Mouse (Mus musculus) erythroblast, embryonic 14.5 days (primary cell): ENCODE data around the gene Cdh23. TPM values are rescaled to one million over a fixed set of nuclear protein-coding genes. Genes with fewer than 3 reads are reported as not detected.

Experiments
- H3K27me3 ChIP-seq: 2 replicates; pipeline ENCODE4 v1.6.1; 2012; ENCODE audit warnings: inconsistent platforms; ENCODE audit not compliant: control insufficient read depth
- H3K36me3 ChIP-seq: 2 replicates; pipeline ENCODE4 v1.6.1; 2012; ENCODE audit warnings: mild to moderate bottlenecking, inconsistent platforms; ENCODE audit not compliant: control insufficient read depth
- H3K4me1 ChIP-seq: 2 replicates; pipeline ENCODE4 v1.6.1; 2012; ENCODE audit warnings: inconsistent platforms; ENCODE audit not compliant: control insufficient read depth
- H3K4me3 ChIP-seq: replicated peaks from 2 replicates; pipeline ENCODE3; 2012; ENCODE audit warnings: moderate library complexity, mild to moderate bottlenecking, inconsistent platforms
- H3K9me3 ChIP-seq: 2 replicates; pipeline ENCODE4 v1.6.1; 2012; ENCODE audit warnings: low read length, inconsistent platforms, mixed read lengths; ENCODE audit not compliant: control insufficient read depth
- GATA1 ChIP-seq: IDR thresholded peaks from 2 replicates; pipeline ENCODE4 v1.6.1; 2012; ENCODE audit warnings: low read length, inconsistent platforms, mixed read lengths
- TAL1 ChIP-seq: IDR thresholded peaks from 3 replicates; pipeline ENCODE4 v1.6.1; 2012; ENCODE audit warnings: low read length, inconsistent platforms, mixed read lengths
- polyA plus RNA-seq: library from polyadenylated mRNA; stranded (reverse); fragments of >175 nt; gene quantifications from 2 replicates; pipeline ENCODE4 v1.2.3, GENCODE M21; 2012

Gene Cdh23
- polyA plus RNA-seq, 1 experiment, result 0.01 TPM

- Histone ChIP-seq H3K27me3 (no peaks in the 10 kb centered on the region), H3K36me3 (no peaks in the 10 kb centered on the region), H3K4me1 (no peaks in the 10 kb centered on the region), H3K4me3 (no peak overlapping the region), H3K9me3 (peaks cover 11% of the 10 kb centered on the region)
- TF ChIP-seq TAL1 (no peak), GATA1 (no peak)
Observed at GRCm38 (mm10) chr10:60626086-60626485, 70.2 kb downstream of the Cdh23 start.

GRCm38 (mm10) chr10:60625511-60625910 lies 70.8 kb downstream of the Cdh23 start:
- no peak overlapping the region for H3K4me3 ChIP-seq
- no peaks in the 10 kb centered on the region for H3K36me3 ChIP-seq
- TF ChIP-seq TAL1 (no peak), GATA1 (no peak)
- no peaks in the 10 kb centered on the region for H3K27me3 ChIP-seq
- peaks cover 11% of the 10 kb centered on the region for H3K9me3 ChIP-seq
- no peaks in the 10 kb centered on the region for H3K4me1 ChIP-seq

- H3K4me3 ChIP-seq, result no peak overlapping the region
- no peak for TF ChIP-seq TAL1
- TF ChIP-seq GATA1, result no peak
- peaks cover 10% of the 10 kb centered on the region for H3K9me3 ChIP-seq
- no peaks in the 10 kb centered on the region for H3K36me3 ChIP-seq
- H3K27me3 ChIP-seq, result no peaks in the 10 kb centered on the region
- no peaks in the 10 kb centered on the region for H3K4me1 ChIP-seq
Observed at GRCm38 (mm10) chr10:60624945-60625344, 71.3 kb downstream of the Cdh23 start.

- Histone ChIP-seq H3K36me3 (no peaks in the 10 kb centered on the region), H3K4me1 (no peaks in the 10 kb centered on the region), H3K4me3 (no peak overlapping the region), H3K9me3 (peaks cover 3% of the 10 kb centered on the region), H3K27me3 (no peaks in the 10 kb centered on the region)
- no peak for TF ChIP-seq TAL1
Observed at GRCm38 (mm10) chr10:60624217-60624708, 72.0 kb downstream of the Cdh23 start.

GRCm38 (mm10) chr10:60622836-60623235 lies 73.5 kb downstream of the Cdh23 start:
- H3K4me3 ChIP-seq, result no peak overlapping the region
- H3K36me3 ChIP-seq, result no peaks in the 10 kb centered on the region
- H3K27me3 ChIP-seq, result 0 out of 2 replicates have a peak, but pooled peaks cover 2% of the 10 kb centered on the region
- TF ChIP-seq TAL1 (no peak), GATA1 (no peak)
- H3K4me1 ChIP-seq, result no peaks in the 10 kb centered on the region
- H3K9me3 ChIP-seq, result no peaks in the 10 kb centered on the region

GRCm38 (mm10) chr10:60621470-60622170 lies 74.7 kb downstream of the Cdh23 start:
- H3K27me3 ChIP-seq, result 0 out of 2 replicates have a peak, but pooled peaks cover 2% of the 10 kb centered on the region

GRCm38 (mm10) chr10:60615898-60616297 lies 80.4 kb downstream of the Cdh23 start:
- no peak overlapping the region for H3K4me3 ChIP-seq
- no peak for TF ChIP-seq GATA1
- no peaks in the 10 kb centered on the region for H3K9me3 ChIP-seq
- no peaks in the 10 kb centered on the region for H3K4me1 ChIP-seq
- no peaks in the 10 kb centered on the region for H3K36me3 ChIP-seq
- H3K27me3 ChIP-seq, result 0 out of 2 replicates have a peak, but pooled peaks cover 2% of the 10 kb centered on the region

More at GRCm38 (mm10) chr10:60621470-60622170, 74.7 kb downstream of the Cdh23 start:
- H3K9me3 ChIP-seq, result no peaks in the 10 kb centered on the region
- no peak overlapping the region for H3K4me3 ChIP-seq
- H3K4me1 ChIP-seq, result no peaks in the 10 kb centered on the region
- no peaks in the 10 kb centered on the region for H3K36me3 ChIP-seq
- TF ChIP-seq GATA1 (no peak), TAL1 (no peak)

- H3K36me3 ChIP-seq, result no peaks in the 10 kb centered on the region
- no peak for TF ChIP-seq GATA1
- no peak for TF ChIP-seq TAL1
- no peak overlapping the region for H3K4me3 ChIP-seq
- no peaks in the 10 kb centered on the region for H3K9me3 ChIP-seq
- H3K27me3 ChIP-seq, result no peaks in the 10 kb centered on the region
- no peaks in the 10 kb centered on the region for H3K4me1 ChIP-seq
Observed at GRCm38 (mm10) chr10:60612893-60613292, 83.4 kb downstream of the Cdh23 start.

GRCm38 (mm10) chr10:60607166-60607565 lies 89.1 kb downstream of the Cdh23 start:
- Histone ChIP-seq H3K9me3 (no peaks in the 10 kb centered on the region), H3K4me3 (no peak overlapping the region), H3K4me1 (no peaks in the 10 kb centered on the region), H3K27me3 (no peaks in the 10 kb centered on the region), H3K36me3 (no peaks in the 10 kb centered on the region)
- TF ChIP-seq GATA1 (no peak), TAL1 (no peak)
